Mouse (Mus musculus) midbrain, embryonic 16.5 days (tissue): ENCODE measurements around the gene Prmt1. TPM values are rescaled to one million over a fixed set of nuclear protein-coding genes. Genes with fewer than 3 reads are reported as not detected.

Experiments used
- ATAC-seq: fragments of 200-750 bp; cut with Nextera tagmentation; 2 replicates; pipeline ENCODE4 v1.8.0; 2017; ENCODE audit warnings: moderate TSS enrichment
- H3K27ac ChIP-seq: fragments of 300-500 bp; sonication (generic); 2 replicates; pipeline ENCODE4 v1.5.1; 2014; ENCODE audit warnings: mild to moderate bottlenecking, low read length, mixed read lengths
- H3K27me3 ChIP-seq: fragments of 300-500 bp; sonication (generic); 2 replicates; pipeline ENCODE4 v1.6.1; 2014; ENCODE audit warnings: low read depth, low read length, mixed read lengths; ENCODE audit not compliant: control insufficient read depth, insufficient read depth
- H3K36me3 ChIP-seq: fragments of 300-500 bp; sonication (generic); 2 replicates; pipeline ENCODE4 v1.6.1; 2014; ENCODE audit warnings: mild to moderate bottlenecking, low read length, moderate library complexity, mixed read lengths; ENCODE audit not compliant: control insufficient read depth, insufficient read depth
- H3K4me1 ChIP-seq: fragments of 300-500 bp; sonication (generic); 2 replicates; pipeline ENCODE4 v1.6.1; 2014; ENCODE audit warnings: mild to moderate bottlenecking, low read length, mixed read lengths; ENCODE audit not compliant: control insufficient read depth, insufficient read depth
- H3K4me2 ChIP-seq: fragments of 300-500 bp; sonication (generic); 2 replicates; pipeline ENCODE4 v1.6.1; 2014; ENCODE audit warnings: mild to moderate bottlenecking, low read length, mixed read lengths
- H3K4me3 ChIP-seq: fragments of 300-500 bp; sonication (generic); 2 replicates; pipeline ENCODE4 v1.5.1; 2014; ENCODE audit warnings: low read depth, mild to moderate bottlenecking, low read length, moderate library complexity, mixed read lengths
- H3K9ac ChIP-seq: fragments of 300-500 bp; sonication (generic); 2 replicates; pipeline ENCODE4 v1.6.1; 2014; ENCODE audit warnings: low read depth, low read length, mixed read lengths
- H3K9me3 ChIP-seq: fragments of 300-500 bp; sonication (generic); replicated peaks from 2 replicates; pipeline ENCODE4 v1.6.1; 2014; ENCODE audit warnings: mild to moderate bottlenecking, low read length, mixed read lengths; ENCODE audit not compliant: control insufficient read depth, poor library complexity, severe bottlenecking
- WGBS: fragments of 180-500 bp; shearing (Covaris S2); extraction: QIAGEN DNeasy Blood & Tissue Kit; methylation state at CpG from one replicate; pipeline ENCODE4 v1.1.7; 2014; 5-methylcytosine and 5-hydroxymethylcytosine counted together
- polyA plus RNA-seq: library from polyadenylated mRNA; unstranded; fragments of >200 nt; fragmentation: Nextera tagmentation; extraction: Ambion mirVana; gene quantifications from 2 replicates; pipeline ENCODE4 v1.2.1, GENCODE M21; 2015

Prmt1 gene
- 671 and 697 TPM in 2 replicates for polyA plus RNA-seq

- 0% methylated on average over 38 of the region's 42 CpGs for WGBS
- peak within 1 kb of the TSS; percentile 75 for H3K4me2 ChIP-seq
- peaks cover 6% of the 10 kb centered on the region for H3K36me3 ChIP-seq
- ATAC-seq = peak; percentile 97
- peak within 1 kb of the TSS; percentile 76 for H3K4me3 ChIP-seq
- H3K9me3 ChIP-seq = no peaks in the 10 kb centered on the region
- peaks cover 34% of the 10 kb centered on the region for H3K4me1 ChIP-seq
- no peaks in the 10 kb centered on the region for H3K27me3 ChIP-seq
- H3K27ac ChIP-seq = peak within 1 kb of the TSS; percentile 94
- peak within 1 kb of the TSS; percentile 88 for H3K9ac ChIP-seq
These were observed at the start of gene Prmt1 for GRCm38 (mm10) chr7:44986192-44986878. Gene Prmt1 (minus strand): TSS chr7:44986568.

GRCm38 (mm10) chr7:45035631-45036030, 49.3 kb upstream of the Prmt1 start:
- Histone ChIP-seq H3K4me1 (no peaks in the 10 kb centered on the region), H3K4me3 (no peak overlapping the region), H3K36me3 (peaks cover 73% of the 10 kb centered on the region), H3K27ac (no peak overlapping the region), H3K27me3 (no peaks in the 10 kb centered on the region), H3K9ac (no peak overlapping the region), H3K4me2 (no peak overlapping the region), H3K9me3 (no peaks in the 10 kb centered on the region)
- 95% methylated on average over 3 of the region's 3 CpGs for WGBS
- ATAC-seq = no peak

GRCm38 (mm10) chr7:45033722-45034359, 47.5 kb upstream of the Prmt1 start:
- Histone ChIP-seq H3K36me3 (peaks cover 74% of the 10 kb centered on the region), H3K4me3 (no peak overlapping the region), H3K27me3 (no peaks in the 10 kb centered on the region), H3K4me2 (no peak overlapping the region), H3K9me3 (no peaks in the 10 kb centered on the region), H3K4me1 (no peaks in the 10 kb centered on the region), H3K27ac (no peak overlapping the region), H3K9ac (no peak overlapping the region)
- ATAC-seq = no peak
- WGBS = 93% methylated on average over 19 of the region's 19 CpGs

GRCm38 (mm10) chr7:45030857-45031256, 44.5 kb upstream of the Prmt1 start:
- no peaks in the 10 kb centered on the region for H3K27me3 ChIP-seq

GRCm38 (mm10) chr7:45029995-45030394, 43.6 kb upstream of the Prmt1 start:
- no peak for ATAC-seq
- Histone ChIP-seq H3K9me3 (no peaks in the 10 kb centered on the region), H3K36me3 (peaks cover 60% of the 10 kb centered on the region), H3K9ac (no peak overlapping the region), H3K27me3 (no peaks in the 10 kb centered on the region), H3K27ac (no peak overlapping the region), H3K4me3 (no peak overlapping the region), H3K4me1 (peaks cover 6% of the 10 kb centered on the region; the same call in 1 of the 2 replicates), H3K4me2 (no peak overlapping the region)
- WGBS = 94% methylated on average over 6 of the region's 6 CpGs

More at GRCm38 (mm10) chr7:45030857-45031256, 44.5 kb upstream of the Prmt1 start:
- peaks cover 68% of the 10 kb centered on the region for H3K36me3 ChIP-seq
- 94% methylated on average over 8 of the region's 8 CpGs for WGBS
- H3K27ac ChIP-seq = no peak overlapping the region
- no peak for ATAC-seq
- H3K9me3 ChIP-seq = no peaks in the 10 kb centered on the region
- peaks cover 6% of the 10 kb centered on the region; the same call in 1 of the 2 replicates for H3K4me1 ChIP-seq
- no peak overlapping the region for H3K4me2 ChIP-seq
- no peak overlapping the region for H3K9ac ChIP-seq
- H3K4me3 ChIP-seq = no peak overlapping the region

- Histone ChIP-seq H3K9me3 (no peaks in the 10 kb centered on the region), H3K4me2 (no peak overlapping the region), H3K4me1 (peaks cover 6% of the 10 kb centered on the region; the same call in 1 of the 2 replicates), H3K9ac (no peak overlapping the region), H3K36me3 (peaks cover 44% of the 10 kb centered on the region), H3K4me3 (no peak overlapping the region), H3K27ac (no peak overlapping the region), H3K27me3 (no peaks in the 10 kb centered on the region)
- 93% methylated on average over 11 of the region's 11 CpGs for WGBS
- no peak for ATAC-seq
These were observed 42.0 kb upstream of the Prmt1 start for GRCm38 (mm10) chr7:45028351-45028750.

- H3K9ac ChIP-seq = no peak overlapping the region
- H3K4me1 ChIP-seq = peaks cover 6% of the 10 kb centered on the region; the same call in 1 of the 2 replicates
- no peaks in the 10 kb centered on the region for H3K27me3 ChIP-seq
- no peak overlapping the region for H3K27ac ChIP-seq
- 93% methylated on average over 9 of the region's 9 CpGs for WGBS
- peaks cover 44% of the 10 kb centered on the region for H3K36me3 ChIP-seq
- no peak overlapping the region for H3K4me3 ChIP-seq
- H3K9me3 ChIP-seq = no peaks in the 10 kb centered on the region
- no peak overlapping the region for H3K4me2 ChIP-seq
- no peak for ATAC-seq
These were observed 41.4 kb upstream of the Prmt1 start for GRCm38 (mm10) chr7:45027761-45028160.

- H3K27me3 ChIP-seq = no peaks in the 10 kb centered on the region
- H3K4me2 ChIP-seq = no peak overlapping the region
- 31% methylated on average over 2 of the region's 2 CpGs for WGBS
- H3K4me1 ChIP-seq = peaks cover 6% of the 10 kb centered on the region; the same call in 1 of the 2 replicates
- H3K9ac ChIP-seq = no peak overlapping the region
- peaks cover 34% of the 10 kb centered on the region for H3K36me3 ChIP-seq
- peak overlapping the region; percentile 2 for H3K27ac ChIP-seq
- peak; percentile 34; the same call in 1 of the 2 replicates for ATAC-seq
- no peak overlapping the region for H3K4me3 ChIP-seq
- no peaks in the 10 kb centered on the region for H3K9me3 ChIP-seq
These were observed 39.9 kb upstream of the Prmt1 start for GRCm38 (mm10) chr7:45026256-45026655.

GRCm38 (mm10) chr7:45025601-45026220, 39.3 kb upstream of the Prmt1 start:
- H3K36me3 ChIP-seq = peaks cover 29% of the 10 kb centered on the region
- H3K9me3 ChIP-seq = no peaks in the 10 kb centered on the region
- no peak overlapping the region for H3K4me2 ChIP-seq
- no peak for ATAC-seq
- peak overlapping the region; percentile 2 for H3K27ac ChIP-seq
- 81% methylated on average over 8 of the region's 8 CpGs for WGBS
- H3K9ac ChIP-seq = no peak overlapping the region
- H3K27me3 ChIP-seq = no peaks in the 10 kb centered on the region
- H3K4me1 ChIP-seq = peaks cover 6% of the 10 kb centered on the region; the same call in 1 of the 2 replicates
- H3K4me3 ChIP-seq = no peak overlapping the region
